20 mouse cellular contexts compared by ENCODE assay signal in the genomic region with DNA sequence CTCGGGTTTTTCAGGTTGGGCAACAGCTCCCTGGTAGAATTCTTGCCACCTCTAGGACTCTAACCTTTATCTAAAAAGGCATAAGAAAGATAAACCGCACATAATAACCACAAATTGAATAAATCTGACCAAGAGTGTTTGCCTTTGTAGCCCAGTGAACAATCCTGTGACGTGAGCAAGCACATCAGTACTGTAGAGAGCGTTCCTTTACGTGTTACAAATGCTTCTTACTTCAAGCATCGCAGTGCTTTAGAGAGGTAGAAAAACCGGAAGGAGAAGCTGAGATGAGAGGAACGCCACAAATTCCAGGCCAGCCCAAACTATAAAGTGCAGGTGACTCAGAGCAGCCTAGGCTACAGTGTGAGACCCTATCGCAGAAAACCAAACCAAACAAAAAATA.
A peak's percentile ranks its signal among the peaks of the same experiment; 100 is the strongest.
DNase-seq lines count a peak whose midpoint lies in the region; ATAC-seq and TF ChIP-seq lines count a peak whose summit lies in the region.
"Had no signal": no experiment of that assay in that cellular context is flagged by ENCODE, and none has a peak within 500 bp of the region (broad histone marks: within the 10 kb centered on the region; RNA-seq: fewer than 3 reads in every experiment).

No protein-coding gene starts in this region.

- no peak overlapping the region for H3K4me2 ChIP-seq in lung, embryonic 15.5 days
- H3K4me2 ChIP-seq in lung, embryonic 16.5 days (ENCODE audit: low read depth, low read length): no peak overlapping the region
- no peak overlapping the region for H3K4me2 ChIP-seq in lung, postnatal 0 days (replicated peaks; ENCODE audit: low read depth, low read length)

- TF ChIP-seq EP300 in lung, postnatal 0 days (IDR thresholded peaks at IDR 0.05): peak; percentile 73

- H3K36me3 ChIP-seq in lung, embryonic 15.5 days: no peaks in the 10 kb centered on the region
- no peaks in the 10 kb centered on the region for H3K36me3 ChIP-seq in lung, embryonic 16.5 days (ENCODE audit: control insufficient read depth, insufficient read depth, low read length)
- 0 out of 2 replicates have a peak, but pooled peaks cover 3% of the 10 kb centered on the region for H3K36me3 ChIP-seq in lung, postnatal 0 days (ENCODE audit: insufficient read depth, low read length)
- H3K36me3 ChIP-seq: G1E had no signal

- WGBS in lung, embryonic 15.5 days: 56% methylated on average over 9 of the region's 9 CpGs
- WGBS in lung, embryonic 16.5 days: 60% methylated on average over 9 of the region's 9 CpGs
- 64% methylated on average over 9 of the region's 9 CpGs for WGBS in lung, postnatal 0 days
- 70% methylated on average over 9 of the region's 9 CpGs for WGBS in lung, adult 2 months

- no peaks in the 10 kb centered on the region for H3K9me3 ChIP-seq in lung, embryonic 15.5 days
- H3K9me3 ChIP-seq in lung, embryonic 16.5 days (ENCODE audit: control insufficient read depth, low read length): no peaks in the 10 kb centered on the region
- H3K9me3 ChIP-seq in lung, postnatal 0 days (ENCODE audit: low read length): no peaks in the 10 kb centered on the region

- TF ChIP-seq CTCF in lung, postnatal 0 days (IDR thresholded peaks at IDR 0.05): no peak
- TF ChIP-seq CTCF in lung, adult 2 months (IDR thresholded peaks at IDR 0.05; ENCODE audit: insufficient read depth, low read length): no peak

- H3K4me1 ChIP-seq in lung, embryonic 15.5 days: no peaks in the 10 kb centered on the region
- no peaks in the 10 kb centered on the region for H3K4me1 ChIP-seq in lung, embryonic 16.5 days (replicated peaks; ENCODE audit: control insufficient read depth, insufficient read depth, low read length)
- no peaks in the 10 kb centered on the region for H3K4me1 ChIP-seq in lung, postnatal 0 days (ENCODE audit: insufficient read depth, low read depth, low read length)
- H3K4me1 ChIP-seq in lung, adult 2 months (ENCODE audit: control insufficient read depth, insufficient read depth, low read length): no peaks in the 10 kb centered on the region

- no peak overlapping the region for H3K9ac ChIP-seq in lung, embryonic 15.5 days
- no peak overlapping the region for H3K9ac ChIP-seq in lung, embryonic 16.5 days (ENCODE audit: low read length)
- no peak overlapping the region for H3K9ac ChIP-seq in lung, postnatal 0 days (replicated peaks; ENCODE audit: low read depth)

- TF ChIP-seq POLR2A in lung, adult 2 months (IDR thresholded peaks at IDR 0.05; ENCODE audit: borderline replicate concordance, extremely low read depth, low read depth, low read length): no peak

- H3K27ac ChIP-seq in lung, embryonic 15.5 days: peak overlapping the region; percentile 21
- H3K27ac ChIP-seq in lung, embryonic 16.5 days (ENCODE audit: low read length): 0 out of 2 replicates have a peak overlapping the region, but pooled peaks have one; percentile 4
- H3K27ac ChIP-seq in lung, postnatal 0 days (ENCODE audit: low read length): peak overlapping the region; percentile 51

- no peaks in the 10 kb centered on the region for H3K27me3 ChIP-seq in lung, embryonic 15.5 days
- no peaks in the 10 kb centered on the region for H3K27me3 ChIP-seq in lung, embryonic 16.5 days (ENCODE audit: control insufficient read depth, insufficient read depth, low read depth, low read length)
- H3K27me3 ChIP-seq in lung, postnatal 0 days (replicated peaks; ENCODE audit: insufficient read depth, low read length): no peaks in the 10 kb centered on the region
- H3K27me3 ChIP-seq: Patski had no signal

- H3K4me3 ChIP-seq in lung, embryonic 15.5 days: no peak overlapping the region
- no peak overlapping the region for H3K4me3 ChIP-seq in lung, embryonic 16.5 days (ENCODE audit: low read length)
- H3K4me3 ChIP-seq in lung, postnatal 0 days (ENCODE audit: low read depth, low read length): no peak overlapping the region
- no peak overlapping the region for H3K4me3 ChIP-seq in lung, adult 2 months (replicated peaks; ENCODE audit: extremely low read depth, low read depth, low read length)

- no peak for DNase-seq in lung, postnatal 4 days
- DNase-seq in lung, postnatal 36 days: no peak
- peak; percentile 77 for DNase-seq in lung, postnatal 0 days (ENCODE audit: low spot score)
- no peak for DNase-seq in lung, adult 2 months
- DNase-seq: adrenal gland, adult 2 months; adrenal gland, adult 8-10 months; adrenal gland, postnatal 10 days; adrenal gland, postnatal 14 days; adrenal gland, postnatal 25 days; adrenal gland, postnatal 36 days; B cell, adult 2 months; cerebellum, adult 11 months; cerebellum, adult 11-12 months; cerebellum, adult 18-20 months had no signal

- ATAC-seq in lung, embryonic 15.5 days (ENCODE audit: borderline replicate concordance, extremely low read depth, low FRiP score, low TSS enrichment): no peak
- peak; percentile 52 for ATAC-seq in lung, embryonic 16.5 days (ENCODE audit: low read depth)
- peak; percentile 93 for ATAC-seq in lung, postnatal 0 days
- ATAC-seq: activated CD4-positive, CD25-positive, alpha-beta regulatory T cell, adult 4 months; CD4-positive, CD25-positive, alpha-beta regulatory T cell, adult 4 months; Patski had no signal
